Mouse (Mus musculus): ENCODE results near the gene Tdrd12. TPM values are rescaled to one million over a fixed set of nuclear protein-coding genes. Genes with fewer than 3 reads are reported as not detected.
A peak's percentile ranks its signal among the peaks of the same experiment; 100 is the strongest.
"Not testable (repeated sequence)": the region's sequence is repeated elsewhere in the genome, so short reads cannot be mapped to it uniquely, and the experiment has no call there.

Tdrd12 gene
- total RNA-seq (2021) = under 1 TPM; 0.39 to 0.89 TPM

DNA sequence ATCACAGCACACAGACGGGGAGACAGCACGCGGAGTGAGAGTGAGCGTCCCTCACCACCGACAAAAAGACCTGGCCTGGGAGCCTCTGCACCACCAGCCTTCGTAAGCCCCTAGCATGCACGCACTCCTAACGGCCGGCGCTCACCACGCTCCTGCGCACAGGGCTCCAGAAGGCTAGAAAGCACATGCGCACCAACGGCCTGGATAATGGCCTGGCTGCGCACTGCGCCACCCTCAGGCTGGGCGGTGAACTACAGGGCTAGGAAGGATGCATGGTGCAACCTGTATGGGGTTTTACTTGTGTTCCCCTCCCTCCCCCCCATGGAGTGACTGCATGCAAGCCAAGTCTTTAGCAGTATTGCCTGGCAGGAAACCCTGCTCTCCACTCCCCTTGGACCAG lies at the start of gene Tdrd12:
Tdrd12 (minus strand) TSS at position 184 of the 400 bp plus-strand sequence.
- no peak for DNase-seq (ENCODE audit: extremely low spot score in 1 of 2, low spot score in 1 of 2)

DNA sequence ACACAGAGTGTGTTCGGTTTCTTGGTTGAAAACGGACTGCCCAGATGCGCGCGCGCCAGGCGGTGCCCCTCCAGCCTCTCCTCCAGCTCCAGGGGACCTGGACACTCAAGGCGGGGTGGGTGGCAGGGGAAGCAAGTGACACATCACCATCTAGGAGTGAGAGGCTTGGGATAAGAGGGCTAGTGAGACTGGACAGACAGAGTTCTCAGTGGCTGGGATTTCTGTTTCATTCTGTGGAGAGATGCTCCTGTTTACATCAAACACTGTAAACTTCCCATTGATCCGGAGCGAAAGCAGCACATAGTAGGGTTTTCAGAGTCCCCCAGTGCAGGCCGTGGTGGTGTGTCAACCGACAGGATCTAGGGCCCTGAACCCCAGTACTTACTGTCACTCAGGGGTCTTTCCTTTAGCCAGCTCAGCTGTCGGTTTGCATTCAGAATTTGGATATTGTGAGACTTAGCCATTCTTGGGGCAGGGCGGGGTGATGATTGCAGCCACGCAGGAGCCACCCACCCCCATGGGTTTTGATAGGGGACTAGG lies 49.4 kb upstream of the Tdrd12 start:
- DNase-seq (ENCODE audit: extremely low spot score in 1 of 2, low spot score in 1 of 2) = no peak

DNA sequence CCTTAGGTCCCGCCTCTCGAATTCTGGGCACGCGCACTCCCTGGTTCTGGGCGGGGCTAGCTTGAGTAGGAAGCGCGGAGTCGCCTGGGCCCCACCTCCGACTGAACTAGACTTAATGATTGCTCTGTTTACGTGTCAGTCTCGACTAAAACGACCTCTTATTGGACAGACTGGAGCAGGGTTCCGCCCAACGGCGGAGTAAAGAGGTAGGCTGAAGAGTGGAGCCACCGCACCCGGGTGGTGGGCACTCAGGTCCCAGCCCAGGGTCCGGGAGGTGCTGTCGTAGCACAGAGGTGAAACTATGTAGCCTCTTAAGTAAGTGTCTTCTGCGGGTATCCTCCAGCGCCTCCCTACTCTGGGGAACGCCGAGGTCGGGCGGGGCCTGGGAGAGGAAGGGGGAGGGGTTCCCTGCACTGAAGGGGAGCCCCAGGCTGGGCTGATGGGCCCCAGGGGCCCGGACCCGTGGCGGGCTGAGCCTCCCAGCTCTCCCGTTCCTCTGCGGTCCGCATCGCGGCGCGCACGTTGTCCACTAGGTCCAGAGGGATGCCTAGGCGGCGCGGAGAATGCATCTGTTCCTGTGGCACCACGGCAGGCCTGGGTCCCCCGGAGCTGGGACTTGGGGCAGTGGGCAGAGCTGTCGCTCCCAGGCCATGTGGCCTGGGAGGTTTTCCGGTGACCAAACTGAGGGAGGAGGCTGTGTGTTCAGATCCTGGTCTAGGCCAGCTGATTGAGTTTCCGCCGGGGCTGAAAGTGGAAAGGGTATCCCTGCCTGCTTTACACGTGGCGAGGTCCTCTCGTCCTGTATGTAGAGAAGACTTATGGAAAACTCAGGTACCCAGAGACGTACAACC lies 48.7 kb upstream of the Tdrd12 start, which contains the start of gene Ankrd27:
Ankrd27 (plus strand) TSS at position 190 of the 851 bp plus-strand sequence.
- DNase-seq (ENCODE audit: extremely low spot score in 1 of 2, low spot score in 1 of 2) = peak; percentile 83 to 90

DNA sequence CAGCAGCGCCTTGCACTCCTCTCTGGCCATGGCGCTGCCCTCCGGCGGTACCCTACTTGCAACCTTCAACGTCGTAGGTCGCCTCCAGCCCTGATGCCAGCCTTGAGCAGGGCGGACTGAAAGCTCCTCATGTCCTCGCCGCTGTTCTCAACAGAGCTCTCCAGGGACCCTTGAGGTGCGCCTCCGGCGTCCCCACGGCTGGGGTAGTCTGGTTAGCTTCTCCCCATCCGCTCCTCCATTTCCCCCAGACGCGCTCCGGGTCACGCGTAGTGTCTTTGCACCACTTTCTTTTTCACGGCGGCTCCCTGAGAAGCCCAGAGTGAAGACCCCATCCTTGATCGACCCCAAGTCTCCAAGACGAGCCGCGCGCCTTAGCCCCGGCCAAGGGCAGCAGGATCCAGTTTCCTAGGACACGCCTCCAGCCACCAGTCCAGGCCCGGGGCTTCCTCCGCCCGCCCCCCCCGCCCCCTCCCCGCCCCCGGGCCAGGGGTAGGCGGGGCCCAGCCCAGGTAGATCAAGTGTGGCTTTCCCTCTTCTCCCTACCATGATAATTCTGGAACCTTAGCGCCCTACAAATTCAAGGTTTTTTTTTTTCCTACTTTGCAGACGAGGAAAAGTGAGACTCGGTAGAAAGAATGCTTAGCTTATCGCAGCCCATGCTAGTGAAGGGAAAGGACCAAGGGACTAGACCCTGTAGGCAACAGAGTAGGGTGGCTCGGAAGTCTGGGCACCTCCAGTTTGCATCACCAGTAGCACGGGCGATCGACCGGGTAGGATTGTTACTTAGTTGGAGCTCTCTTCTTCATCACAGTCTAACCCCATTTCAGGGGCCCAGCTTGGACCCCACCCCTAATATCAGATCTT lies 47.9 kb upstream of the Tdrd12 start, which contains the start of gene Rgs9bp:
Rgs9bp (minus strand) TSS at position 392 of the 864 bp plus-strand sequence.
- DNase-seq (ENCODE audit: extremely low spot score in 1 of 2, low spot score in 1 of 2) = no peak

DNA sequence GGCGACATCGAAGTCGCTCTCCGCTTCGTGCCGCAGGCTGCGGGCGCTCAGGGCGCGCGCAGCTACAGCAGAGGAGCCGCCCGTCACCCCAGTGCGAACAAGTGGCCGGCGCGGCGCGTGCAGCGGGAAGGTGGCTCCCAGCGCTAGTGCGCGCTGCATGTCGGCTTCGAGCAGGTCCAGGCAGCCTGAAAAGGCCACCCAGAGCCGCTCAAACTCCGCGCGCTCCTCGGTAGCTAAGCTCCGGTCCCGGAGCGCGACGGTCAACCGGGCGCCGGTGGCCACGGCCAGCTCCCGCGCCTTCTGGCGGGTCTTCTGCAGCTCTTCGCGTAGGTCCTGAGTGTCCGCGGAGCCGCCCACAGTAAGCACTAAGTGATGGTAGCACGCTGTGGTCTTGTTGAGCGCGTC lies 47.2 kb upstream of the Tdrd12 start:
- no peak for DNase-seq (ENCODE audit: extremely low spot score in 1 of 2, low spot score in 1 of 2)

DNA sequence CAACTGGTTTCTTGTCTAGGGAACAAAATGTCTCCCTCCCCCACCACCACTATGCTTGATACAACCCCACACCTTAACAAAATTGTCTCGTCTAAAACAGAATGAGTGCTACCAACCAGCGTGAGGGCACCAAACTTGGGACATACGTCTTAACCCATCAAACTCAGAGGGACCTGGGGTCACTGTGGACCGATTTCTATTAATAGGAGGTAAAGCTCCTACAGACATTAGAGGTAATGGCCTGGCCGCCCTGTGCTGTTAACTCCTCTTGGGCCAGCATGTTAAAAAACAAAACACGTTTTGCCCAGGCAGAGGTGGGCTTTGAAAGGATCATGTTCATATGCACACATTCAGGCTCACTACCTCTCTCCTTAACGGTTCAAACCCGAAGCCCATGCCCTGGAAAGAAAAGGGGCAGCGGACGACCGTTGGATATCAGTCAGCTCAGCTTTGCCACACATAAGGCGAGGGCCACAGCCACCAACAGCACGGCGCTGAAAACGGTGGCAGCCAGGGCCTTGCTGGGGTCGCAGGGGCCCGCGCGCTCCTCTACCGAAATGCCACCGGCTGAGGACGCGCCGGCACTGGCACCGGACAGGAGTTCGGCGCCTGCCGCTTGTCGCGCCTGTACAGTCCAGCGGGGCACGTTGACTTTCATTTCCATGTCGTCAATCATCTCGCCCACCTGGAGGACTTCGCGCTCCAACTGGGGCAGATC lies 46.7 kb upstream of the Tdrd12 start:
- DNase-seq (ENCODE audit: extremely low spot score in 1 of 2, low spot score in 1 of 2) = no peak

DNA sequence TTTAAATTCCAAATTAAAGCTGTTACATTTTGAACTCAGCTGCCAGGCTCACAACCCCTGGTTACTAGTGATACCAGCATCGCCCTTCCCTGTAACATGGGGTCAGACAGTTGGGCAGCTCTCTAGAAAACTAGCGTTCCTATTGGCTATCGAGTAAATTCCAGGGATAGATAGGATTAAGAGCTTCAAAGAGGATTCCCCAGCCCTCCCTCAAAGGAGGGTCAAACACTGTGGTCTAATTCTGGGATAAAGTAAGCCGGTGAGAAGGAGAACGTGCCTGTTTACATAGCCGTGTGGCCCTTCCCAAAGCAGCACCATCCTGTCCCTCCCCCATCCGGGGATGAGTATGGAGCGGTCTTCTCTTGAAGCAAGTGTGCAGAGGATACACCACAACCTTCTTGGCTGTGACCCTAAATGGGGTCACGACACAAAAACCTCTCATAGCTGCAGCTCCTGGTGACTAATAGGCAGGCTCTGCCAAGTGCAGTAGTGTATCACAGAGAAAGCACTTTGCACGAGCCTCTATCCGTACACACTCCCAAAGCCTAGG lies 46.0 kb upstream of the Tdrd12 start:
- no peak for DNase-seq (ENCODE audit: extremely low spot score in 1 of 2, low spot score in 1 of 2)

DNA sequence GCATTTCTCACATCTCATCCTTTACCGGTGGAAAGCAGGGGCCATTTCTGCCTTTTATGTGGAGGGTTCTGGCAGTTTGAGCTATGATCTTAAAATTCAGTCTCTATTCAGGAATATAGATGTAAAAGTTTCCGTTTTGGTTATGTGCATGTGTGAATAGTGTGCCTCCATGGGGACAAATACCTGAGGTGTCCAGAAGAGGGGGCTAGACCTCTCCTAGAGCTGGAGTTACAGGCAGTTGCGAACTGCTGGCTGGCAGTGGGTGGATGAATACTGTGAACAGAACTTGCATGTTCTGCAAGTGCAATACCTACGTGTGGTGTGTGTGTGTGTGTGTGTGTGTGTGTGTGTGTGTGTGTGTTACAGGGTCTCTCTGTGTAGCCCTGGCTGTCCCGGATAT lies 45.2 kb upstream of the Tdrd12 start:
- DNase-seq (ENCODE audit: extremely low spot score in 1 of 2, low spot score in 1 of 2) = no peak

DNA sequence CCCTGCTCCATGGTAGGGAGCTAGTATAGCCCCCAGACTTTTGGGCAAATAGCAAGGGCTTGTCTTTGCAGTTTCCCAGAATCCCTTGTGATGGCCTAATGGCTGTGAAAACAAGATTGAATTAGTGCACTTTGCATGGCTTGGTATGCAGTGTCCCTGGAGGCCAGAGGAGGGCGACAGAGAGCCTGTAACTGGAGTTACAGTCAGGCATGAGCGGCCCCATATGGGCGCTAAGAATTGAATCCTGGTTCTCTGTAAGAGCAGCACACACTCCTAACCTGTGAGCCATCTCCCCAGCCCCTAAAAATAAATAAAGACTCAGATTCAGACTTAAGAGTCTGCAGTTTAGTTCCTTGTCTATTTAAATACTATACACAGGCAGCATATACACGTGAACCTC lies 42.3 kb upstream of the Tdrd12 start:
- peak in 1 of 2 experiments; percentile 38 for DNase-seq (ENCODE audit: extremely low spot score in 1 of 2, low spot score in 1 of 2)

DNA sequence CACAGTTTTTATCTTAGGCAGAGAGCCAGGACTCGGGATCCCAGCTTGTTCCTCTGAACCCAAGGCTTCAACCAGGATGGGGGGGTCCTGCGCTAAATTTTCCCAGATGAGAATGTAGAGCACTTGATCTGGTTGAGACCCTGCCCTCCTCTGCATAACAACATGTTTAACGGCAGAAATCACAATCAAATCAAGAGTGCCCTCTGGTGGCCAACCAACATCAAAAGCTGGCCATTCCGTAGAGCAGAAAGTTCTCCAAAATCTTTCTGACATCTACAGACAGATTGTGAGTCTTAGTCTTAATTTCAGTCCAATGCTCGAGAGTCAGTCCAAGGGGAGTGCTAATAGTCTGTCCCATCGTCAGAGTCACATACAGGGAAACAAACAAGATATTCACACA lies 33.3 kb upstream of the Tdrd12 start:
- not testable (repeated sequence) for DNase-seq (ENCODE audit: extremely low spot score in 1 of 2, low spot score in 1 of 2)

DNA sequence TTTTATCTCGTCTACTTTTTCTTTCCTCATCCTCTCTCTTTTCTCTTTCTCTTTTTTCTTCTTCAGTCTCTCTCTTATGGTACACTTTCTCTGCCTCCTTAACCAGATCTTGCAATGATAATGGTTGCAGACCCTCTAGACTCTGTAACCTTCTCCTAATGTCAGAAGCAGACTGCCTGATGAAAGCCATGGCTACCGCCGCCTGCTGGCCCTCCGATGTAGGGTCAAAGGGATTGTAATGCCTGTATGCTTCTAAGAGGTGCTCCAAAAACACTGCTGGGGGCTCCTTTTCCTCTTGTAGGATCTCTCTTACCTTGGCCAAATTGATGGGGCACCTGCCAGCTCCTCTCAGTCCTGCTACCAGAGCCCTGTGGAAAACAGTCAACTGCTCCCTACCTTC lies 32.2 kb upstream of the Tdrd12 start:
- DNase-seq (ENCODE audit: extremely low spot score in 1 of 2, low spot score in 1 of 2) = not testable (repeated sequence)

DNA sequence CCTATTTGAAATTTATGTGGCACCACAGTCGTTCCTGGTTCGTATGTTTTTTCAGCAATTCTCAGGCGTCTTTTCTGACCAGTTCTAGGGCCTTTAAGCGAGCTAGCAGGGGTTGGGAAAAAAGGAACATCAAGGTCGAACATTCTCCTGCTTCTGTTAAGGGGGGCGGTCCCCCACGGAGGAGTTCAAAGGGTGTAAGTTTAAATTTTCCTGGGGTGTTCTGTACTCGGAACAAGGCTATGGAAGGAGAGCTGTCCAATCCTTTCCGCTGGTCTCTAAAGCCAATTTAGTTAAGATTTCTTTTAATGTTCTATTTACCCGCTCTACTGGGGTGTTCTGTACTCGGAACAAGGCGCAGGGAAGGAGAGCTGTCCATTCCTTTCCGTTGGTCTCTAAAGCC lies 28.4 kb upstream of the Tdrd12 start:
- not testable (repeated sequence) for DNase-seq (ENCODE audit: extremely low spot score in 1 of 2, low spot score in 1 of 2)

DNA sequence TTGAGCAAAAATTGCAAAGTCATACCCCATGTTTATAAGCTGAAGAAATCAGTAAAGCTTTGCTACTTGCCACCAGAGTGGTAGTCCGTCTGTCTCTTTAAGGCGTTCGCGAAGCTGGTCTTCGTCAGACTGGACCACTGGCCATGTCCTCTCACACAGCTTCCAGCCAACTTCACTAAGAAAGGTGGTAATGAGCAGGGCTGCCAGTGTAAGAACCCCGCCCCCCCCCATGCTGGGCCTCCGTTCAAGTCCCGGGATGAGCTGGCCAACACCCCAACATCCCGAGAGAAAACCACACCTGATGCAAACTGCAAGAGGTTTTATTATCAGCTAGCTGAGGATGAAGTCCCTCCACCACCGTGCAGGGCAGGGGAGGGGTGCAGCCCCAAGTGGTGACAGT lies 27.3 kb upstream of the Tdrd12 start:
- DNase-seq (ENCODE audit: extremely low spot score in 1 of 2, low spot score in 1 of 2) = not testable (repeated sequence)

DNA sequence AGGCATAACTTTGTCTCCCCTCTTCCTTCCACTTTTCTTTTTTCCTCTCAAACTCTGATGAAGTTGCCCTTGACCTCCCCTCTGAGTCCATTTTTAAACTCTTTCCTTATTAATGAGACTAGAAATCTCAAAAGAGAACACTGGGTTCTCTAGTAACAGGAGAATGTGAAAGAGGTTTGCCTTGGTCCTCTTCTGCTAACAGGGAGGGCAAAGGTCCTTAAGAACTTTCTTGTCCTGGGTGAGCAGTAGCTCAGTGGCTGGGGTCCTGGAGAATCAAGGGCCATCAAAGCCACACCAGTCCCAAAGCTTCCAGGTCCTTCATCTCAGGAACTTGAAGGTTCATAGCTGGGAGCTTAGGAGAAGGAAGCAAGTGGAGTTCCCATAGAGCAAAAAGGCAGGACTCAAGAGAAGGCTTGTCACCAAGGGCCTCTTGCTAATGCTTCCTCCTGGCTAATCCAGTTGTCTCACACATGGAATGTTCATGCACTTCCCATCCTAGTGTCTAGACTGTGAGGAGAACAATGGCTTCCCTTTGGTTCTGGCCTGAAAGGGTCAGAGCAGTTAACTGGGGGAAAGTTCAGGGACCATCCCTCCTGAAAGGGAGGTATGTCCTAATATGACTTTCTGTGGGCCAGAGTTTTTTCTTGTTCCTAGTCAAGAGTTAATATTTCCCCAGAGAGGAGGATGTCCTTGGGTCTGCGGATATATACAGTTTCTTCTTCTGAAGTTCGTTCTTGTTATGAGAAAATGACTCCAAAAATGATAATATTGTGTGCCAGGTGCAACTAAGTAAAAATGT lies 26.7 kb upstream of the Tdrd12 start:
- DNase-seq (ENCODE audit: extremely low spot score in 1 of 2, low spot score in 1 of 2) = no peak

DNA sequence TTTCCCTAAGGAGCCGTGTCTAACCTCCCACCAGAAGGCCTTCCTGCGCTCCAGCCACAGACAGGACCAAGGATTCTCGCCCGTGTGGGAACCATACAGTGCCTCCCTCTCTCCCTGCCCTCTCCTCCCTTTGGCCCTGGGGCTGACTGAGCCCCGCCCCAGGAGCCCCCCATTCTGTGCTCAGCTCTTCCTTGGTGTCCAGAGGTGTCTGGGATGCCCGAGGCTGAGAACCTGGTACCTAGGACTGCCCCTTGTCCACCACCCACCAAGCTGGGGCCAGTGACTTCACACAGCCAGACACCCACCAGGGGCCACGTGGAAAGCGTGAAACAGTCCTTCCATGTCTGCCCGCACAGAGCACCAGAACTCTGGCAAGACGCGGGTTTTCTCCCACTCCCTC lies 25.5 kb upstream of the Tdrd12 start:
- no peak for DNase-seq (ENCODE audit: extremely low spot score in 1 of 2, low spot score in 1 of 2)

DNA sequence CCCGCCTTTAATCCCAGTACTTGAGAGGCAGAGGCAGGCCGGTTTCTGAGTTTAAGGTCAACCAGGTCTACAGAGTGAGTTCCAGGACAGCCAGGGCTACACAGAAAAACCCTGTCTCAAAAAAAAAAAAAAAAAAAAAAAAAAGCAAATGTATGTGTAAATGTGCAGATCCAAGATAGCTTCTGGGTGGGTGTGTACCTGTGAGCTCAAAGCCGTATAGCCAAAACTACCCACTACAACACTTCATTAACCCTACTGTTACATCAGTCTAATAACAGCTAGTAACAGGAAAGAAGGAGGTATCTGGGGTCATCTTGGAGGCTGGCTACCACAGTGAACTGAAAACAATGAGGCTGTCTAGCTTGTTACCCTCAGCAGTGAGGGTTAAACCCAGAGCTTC lies 22.3 kb upstream of the Tdrd12 start:
- no peak for DNase-seq (ENCODE audit: extremely low spot score in 1 of 2, low spot score in 1 of 2)

DNA sequence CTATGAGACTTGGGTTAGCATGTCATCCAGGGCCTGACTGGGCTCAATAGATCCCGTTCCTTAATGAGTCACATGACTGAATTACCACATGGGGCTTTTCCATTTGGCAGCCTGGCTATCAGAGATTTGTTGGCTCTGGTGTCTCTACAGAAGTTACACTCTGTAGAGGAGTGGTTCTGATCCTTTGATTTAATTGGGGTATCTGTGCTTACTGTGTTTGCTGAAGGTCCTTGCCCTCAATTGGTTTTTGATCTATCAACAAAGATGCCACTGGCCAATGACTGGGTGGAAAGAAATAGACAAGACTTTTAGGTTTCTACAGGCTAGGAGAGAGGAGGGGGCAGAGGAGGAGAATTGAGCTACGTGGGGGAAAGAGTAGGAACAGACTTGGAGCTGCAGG lies 21.1 kb upstream of the Tdrd12 start:
- no peak for DNase-seq (ENCODE audit: extremely low spot score in 1 of 2, low spot score in 1 of 2)

DNA sequence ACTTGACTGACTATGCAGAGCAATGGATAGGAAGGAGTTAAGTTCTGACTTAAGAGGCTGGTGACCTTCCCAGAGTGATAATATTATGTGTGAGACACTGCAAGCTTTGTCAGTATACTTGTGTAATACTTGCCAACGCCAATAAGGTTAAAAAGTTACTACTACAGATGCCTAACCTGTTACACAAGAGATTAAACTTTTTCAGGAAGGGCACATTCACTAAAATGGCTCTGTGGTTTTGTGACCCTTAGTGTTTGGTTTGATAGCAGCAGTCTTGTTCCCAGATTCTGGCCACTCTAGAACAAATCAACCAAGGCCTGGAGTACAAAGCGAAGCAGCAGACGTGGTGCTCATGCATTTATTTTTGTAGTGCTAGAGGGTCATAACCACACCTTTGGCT lies 20.0 kb upstream of the Tdrd12 start:
- no peak for DNase-seq (ENCODE audit: extremely low spot score in 1 of 2, low spot score in 1 of 2)

DNA sequence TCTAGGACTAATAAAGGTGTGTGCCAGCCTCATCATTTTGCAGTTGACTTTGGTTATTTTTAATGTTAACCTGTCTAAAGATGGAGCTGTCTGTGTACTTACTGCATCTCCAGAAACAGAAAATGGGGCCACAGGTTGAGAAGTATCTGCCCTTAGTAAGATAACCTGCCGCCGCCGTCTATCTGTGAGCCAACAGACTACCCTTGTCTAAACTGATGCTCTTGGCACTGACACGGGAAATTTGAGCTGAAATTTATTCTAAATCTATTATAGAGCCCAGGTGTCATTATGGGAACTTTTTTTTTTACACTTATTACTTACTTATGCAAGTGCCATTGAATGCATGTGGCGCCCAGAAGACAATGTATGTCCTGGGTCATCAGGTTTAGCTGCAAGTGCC lies 19.4 kb upstream of the Tdrd12 start:
- DNase-seq (ENCODE audit: extremely low spot score in 1 of 2, low spot score in 1 of 2) = no peak

All from layer of hippocampus, postnatal 25 days (tissue).